Mouse (Mus musculus): Measurements from ENCODE around the gene Nup133. TPM values are rescaled to one million over a fixed set of nuclear protein-coding genes. Genes with fewer than 3 reads are reported as not detected.

The Nup133 gene
- total and polyA plus RNA-seq, 3 experiments = 49.6 to 58.1 (median 58.0) TPM

GRCm38 (mm10) chr8:123877865-123878264 lies 71.2 kb downstream of the Nup133 start:
- Histone ChIP-seq H3K79me2 (ENCODE audit: control insufficient read depth, insufficient read depth, low read length, poor library complexity) (no peaks in the 10 kb centered on the region), H3K9ac (ENCODE audit: control insufficient read depth, low read depth, low read length, poor library complexity, severe bottlenecking) (no peak overlapping the region), H3K27ac (ENCODE audit: control insufficient read depth, low read depth, low read length) (no peak overlapping the region), H3K4me3 (ENCODE audit: control insufficient read depth in 1 of 2, insufficient read depth in 1 of 2, low read depth in 2 of 2, low read length in 2 of 2) (no peak overlapping the region), H3K36me3 (ENCODE audit: control insufficient read depth in 1 of 2, insufficient read depth in 2 of 2, low read length in 2 of 2) (no peaks in the 10 kb centered on the region), H3K27me3 (ENCODE audit: control insufficient read depth in 1 of 2, insufficient read depth in 2 of 2, low read length in 2 of 2) (no peaks in the 10 kb centered on the region), H3K9me3 (replicated peaks; ENCODE audit: insufficient read depth, low read length) (no peaks in the 10 kb centered on the region), H3K4me1 (ENCODE audit: control insufficient read depth in 1 of 2, insufficient read depth in 2 of 2, low read length in 2 of 2) (no peaks in the 10 kb centered on the region)
- DNase-seq (ENCODE audit: low read depth, low spot score) = no peak
- TF ChIP-seq ETS1 (IDR thresholded peaks at IDR 0.05; ENCODE audit: low read depth, low read length) (peak; percentile 78), MYC (IDR thresholded peaks at IDR 0.05; ENCODE audit: low read depth, low read length) (no peak)

DNA sequence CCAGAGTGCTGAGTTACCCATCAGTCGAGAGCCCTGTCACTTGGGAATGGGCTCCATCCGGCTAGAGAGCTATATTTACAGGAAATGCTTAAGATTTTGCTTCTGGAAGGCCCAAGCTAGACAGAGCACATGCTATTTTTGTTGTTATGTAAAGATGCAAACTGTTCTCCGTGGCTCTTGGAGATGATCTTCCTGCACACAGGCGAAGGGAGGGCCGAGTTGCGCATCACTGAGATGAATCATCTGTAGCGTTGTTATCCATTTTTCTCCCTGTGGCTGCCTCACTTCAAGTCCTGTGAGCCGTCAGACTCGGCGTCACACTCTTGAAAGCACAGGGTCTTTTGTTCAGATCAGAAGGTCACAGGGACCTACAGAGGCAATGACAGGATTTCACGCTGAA lies 74.7 kb downstream of the Nup133 start:
- DNase-seq (ENCODE audit: low read depth, low spot score) = no peak
- Histone ChIP-seq H3K9ac (ENCODE audit: control insufficient read depth, low read depth, low read length, poor library complexity, severe bottlenecking) (no peak overlapping the region), H3K27me3 (ENCODE audit: control insufficient read depth in 1 of 2, insufficient read depth in 2 of 2, low read length in 2 of 2) (no peaks in the 10 kb centered on the region), H3K4me1 (ENCODE audit: control insufficient read depth in 1 of 2, insufficient read depth in 2 of 2, low read length in 2 of 2) (no peaks in the 10 kb centered on the region), H3K9me3 (replicated peaks; ENCODE audit: insufficient read depth, low read length) (no peaks in the 10 kb centered on the region), H3K36me3 (ENCODE audit: control insufficient read depth in 1 of 2, insufficient read depth in 2 of 2, low read length in 2 of 2) (no peaks in the 10 kb centered on the region), H3K27ac (ENCODE audit: control insufficient read depth, low read depth, low read length) (no peak overlapping the region), H3K79me2 (ENCODE audit: control insufficient read depth, insufficient read depth, low read length, poor library complexity) (no peaks in the 10 kb centered on the region), H3K4me3 (ENCODE audit: control insufficient read depth in 1 of 2, insufficient read depth in 1 of 2, low read depth in 2 of 2, low read length in 2 of 2) (no peak overlapping the region)
- no peak for TF ChIP-seq NRF1 (IDR thresholded peaks at IDR 0.05; ENCODE audit: insufficient read depth, low read depth, low read length, poor library complexity, severe bottlenecking)
- TF ChIP-seq MEF2A (IDR thresholded peaks at IDR 0.05; ENCODE audit: extremely low read depth, insufficient replicate concordance, low read depth, low read length, poor library complexity, severe bottlenecking) = no peak
- TF ChIP-seq SMC3 (IDR thresholded peaks at IDR 0.05; ENCODE audit: low read depth, low read length) = no peak
- TF ChIP-seq POLR2AphosphoS5 (IDR thresholded peaks at IDR 0.05; ENCODE audit: borderline replicate concordance, low read depth, low read length) = no peak
- TF ChIP-seq ELF1 (IDR thresholded peaks at IDR 0.05; ENCODE audit: low read depth, low read length) = no peak
- TF ChIP-seq TAL1 (IDR thresholded peaks at IDR 0.05; ENCODE audit: low read length) = no peak
- no peak for TF ChIP-seq CTCF (IDR thresholded peaks at IDR 0.05 in 2 of 3, conservative IDR thresholded peaks at IDR 0.05 in 1 of 3; ENCODE audit: control insufficient read depth in 1 of 3, insufficient read depth in 1 of 3, low read depth in 2 of 3, low read length in 3 of 3, poor library complexity in 1 of 3, severe bottlenecking in 1 of 3)
- no peak for TF ChIP-seq TBP (IDR thresholded peaks at IDR 0.05; ENCODE audit: low read depth, low read length)
- TF ChIP-seq CHD1 (IDR thresholded peaks at IDR 0.05; ENCODE audit: low read depth, low read length) = no peak
- no peak for TF ChIP-seq ZNF384 (IDR thresholded peaks at IDR 0.05; ENCODE audit: low read depth, low read length)
- TF ChIP-seq NELFE (IDR thresholded peaks at IDR 0.05; ENCODE audit: low read depth, low read length) = no peak
- no peak for TF ChIP-seq JUND (IDR thresholded peaks at IDR 0.05; ENCODE audit: low read depth, low read length)
- TF ChIP-seq KAT2A (conservative IDR thresholded peaks at IDR 0.05; ENCODE audit: low read depth, low read length) = no peak
- no peak for TF ChIP-seq RCOR1 (IDR thresholded peaks at IDR 0.05; ENCODE audit: low read depth, low read length)
- no peak for TF ChIP-seq MAZ (IDR thresholded peaks at IDR 0.05; ENCODE audit: low read depth, low read length)
- TF ChIP-seq MXI1 (IDR thresholded peaks at IDR 0.05; ENCODE audit: low read depth, low read length) = no peak
- TF ChIP-seq USF2 (IDR thresholded peaks at IDR 0.05; ENCODE audit: borderline replicate concordance in 1 of 2, insufficient read depth in 1 of 2, low read depth in 1 of 2, low read length in 2 of 2) = no peak
